Mouse (Mus musculus) kidney, adult 2 months (tissue): ENCODE results near the gene D10Wsu102e.

ENCODE experiments used
- CTCF ChIP-seq: fragments of 200-500 bp; conservative IDR thresholded peaks from 2 replicates; pipeline ENCODE4 v1.5.1; 2011; ENCODE audit warnings: low read depth, mild to moderate bottlenecking, control low read depth, low read length, moderate library complexity, mixed read lengths; ENCODE audit not compliant: insufficient read depth, insufficient read length
- POLR2A ChIP-seq: fragments of 200-500 bp; IDR thresholded peaks from one replicate; pipeline ENCODE4 v1.6.1; 2011; ENCODE audit warnings: low read depth, low read length, control low read depth

- TF ChIP-seq POLR2A = no peak
- TF ChIP-seq CTCF = no peak
These were observed 8.9 kb downstream of the D10Wsu102e start for GRCm38 (mm10) chr10:83368918-83369317.
